Mouse (Mus musculus): ENCODE measurements around the gene Cradd.

Cradd gene

GRCm38 (mm10) chr10:95151012-95151768, 172.7 kb downstream of the Cradd start:
- DNase-seq, result no peak

- no peak for DNase-seq
Measured at GRCm38 (mm10) chr10:95149666-95150065, 174.3 kb downstream of the Cradd start.

GRCm38 (mm10) chr10:95148641-95149040, 175.3 kb downstream of the Cradd start:
- no peak for DNase-seq

DNA sequence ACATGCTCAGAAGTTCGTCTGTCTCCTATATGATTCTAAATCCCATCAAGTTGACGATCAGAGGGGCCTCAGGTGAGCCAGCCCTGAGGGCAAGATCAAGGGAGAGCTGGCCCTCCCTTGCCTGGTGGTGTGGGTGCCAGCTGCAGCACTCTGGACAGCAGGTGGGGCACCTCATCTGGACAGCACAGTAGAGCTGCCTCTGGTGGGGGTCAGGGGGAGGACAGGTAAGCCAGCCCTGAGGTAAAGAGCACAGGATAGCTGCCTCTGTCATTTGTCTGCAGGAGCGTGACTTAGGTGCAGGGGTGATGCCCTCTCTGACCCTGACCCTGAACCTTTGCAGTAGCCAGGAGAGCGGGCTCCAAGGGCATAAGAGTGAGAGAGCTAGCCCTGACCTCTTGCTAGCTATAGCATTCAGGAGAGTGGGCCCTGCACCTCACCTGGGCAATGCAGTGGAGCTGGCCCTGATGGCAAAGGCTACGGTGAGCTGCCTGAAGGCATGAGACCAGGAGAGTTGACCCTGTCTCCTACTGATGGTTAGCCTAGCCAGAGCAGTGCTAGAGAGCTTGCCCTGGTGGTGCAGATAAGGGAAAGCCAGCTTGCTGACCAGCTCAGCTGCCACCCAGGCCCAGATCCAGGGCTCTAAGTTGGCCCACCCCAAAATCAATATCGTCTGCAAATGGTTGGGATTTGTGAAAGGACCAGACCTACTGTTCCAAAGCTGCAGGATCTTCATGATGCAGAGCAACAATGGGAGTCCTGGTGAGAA, 176.6 kb downstream of the Cradd start:
- DNase-seq, result no peak

DNA sequence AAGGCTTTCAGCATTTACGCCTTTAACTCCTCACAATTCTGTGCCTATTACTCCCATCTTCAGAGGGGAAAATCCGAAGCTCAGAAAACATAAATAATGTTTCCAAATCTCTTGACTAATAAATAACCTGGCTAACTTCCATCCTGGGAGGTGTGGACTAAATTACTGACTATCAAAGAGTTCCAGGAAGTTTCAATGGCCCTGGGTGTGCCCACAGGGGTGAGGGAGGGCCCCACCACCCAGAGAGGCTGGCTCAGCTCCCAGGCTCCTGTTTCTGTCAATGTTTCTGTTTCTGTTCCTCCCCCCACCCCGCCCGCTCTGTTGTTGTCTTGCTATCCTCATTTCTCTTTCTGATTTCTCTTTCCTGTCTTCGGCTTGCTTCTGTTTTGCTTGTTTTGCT, 177.4 kb downstream of the Cradd start:
- no peak for DNase-seq

GRCm38 (mm10) chr10:95145204-95145926, 178.6 kb downstream of the Cradd start:
- DNase-seq, result peak; percentile 9

- DNase-seq, result no peak
Measured at GRCm38 (mm10) chr10:95144414-95145130, 179.4 kb downstream of the Cradd start.

GRCm38 (mm10) chr10:95143446-95144114, 180.4 kb downstream of the Cradd start:
- no peak for DNase-seq

DNA sequence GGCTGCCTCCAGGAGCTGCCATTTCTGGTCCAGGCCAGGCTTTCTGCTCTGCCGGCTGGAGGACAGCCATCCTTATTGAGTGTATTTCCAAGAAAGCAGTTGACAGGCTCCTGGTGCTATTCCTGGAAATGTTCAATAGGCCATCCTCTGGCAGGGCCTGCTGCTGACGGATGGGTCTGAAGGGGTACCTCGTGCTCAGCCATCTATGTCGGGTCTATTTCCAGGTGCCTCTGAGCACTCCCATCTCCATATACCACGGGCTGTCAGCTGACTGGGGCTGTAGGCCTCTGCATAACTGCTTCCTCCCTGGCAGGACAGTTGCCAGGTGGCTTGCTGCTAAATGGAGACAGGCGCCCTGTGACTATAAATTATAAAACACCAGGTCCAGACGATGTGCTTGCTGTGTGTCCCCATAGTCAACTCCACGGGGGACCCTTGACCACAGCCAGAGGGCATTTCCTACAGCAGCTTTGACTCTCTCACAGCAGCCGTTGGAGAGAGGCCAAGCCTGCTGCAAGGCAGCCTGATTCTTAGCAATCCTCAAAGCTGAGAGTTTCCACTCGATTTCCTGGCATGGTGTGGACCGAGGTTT, 181.0 kb downstream of the Cradd start:
- DNase-seq, result no peak

GRCm38 (mm10) chr10:95141075-95141474, 182.9 kb downstream of the Cradd start:
- DNase-seq, result no peak

GRCm38 (mm10) chr10:95140191-95140590, 183.7 kb downstream of the Cradd start:
- DNase-seq, result no peak

DNA sequence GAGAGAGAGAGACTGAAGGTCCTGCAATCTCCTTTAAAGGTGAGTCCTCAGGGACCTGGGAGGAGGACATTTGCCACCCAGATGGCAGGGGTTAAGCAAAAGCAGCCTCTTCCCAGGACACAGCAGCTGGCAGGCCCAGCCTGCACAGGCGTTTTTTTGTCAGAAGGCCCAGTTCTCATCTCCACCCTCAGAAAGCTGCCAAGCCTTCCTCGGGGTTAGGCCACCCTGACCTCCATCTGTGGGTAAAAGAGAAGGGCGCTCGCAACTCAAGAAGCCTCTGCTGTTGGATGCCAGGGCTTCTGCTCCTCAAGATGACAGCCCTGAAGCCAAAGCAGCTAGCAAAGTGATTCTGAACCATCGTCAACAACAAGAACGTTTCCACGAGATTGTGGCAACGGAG, 184.3 kb downstream of the Cradd start:
- DNase-seq, result no peak

DNA sequence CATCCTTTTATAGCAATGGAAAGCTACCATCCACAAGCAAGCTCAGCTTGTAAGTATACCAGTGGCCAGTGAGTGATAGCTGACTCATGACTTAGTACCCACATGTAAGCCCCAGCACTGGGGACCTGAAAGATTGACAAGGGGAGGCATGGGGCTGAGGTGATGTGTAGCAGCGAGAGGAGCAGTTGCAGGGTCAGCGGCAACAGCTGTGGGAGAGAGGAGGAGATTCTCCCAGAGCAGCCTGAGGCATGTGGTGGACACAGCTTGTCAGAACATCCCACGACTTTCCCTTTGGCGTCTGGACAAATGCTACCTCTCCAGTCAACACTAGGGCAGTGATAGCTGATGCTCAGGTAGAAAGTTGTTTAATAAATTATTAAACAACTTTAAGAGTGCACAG, 190.9 kb downstream of the Cradd start:
- DNase-seq, result no peak

Measured in thymus, postnatal 14 days (tissue).